Mouse (Mus musculus) thymus, adult 2 months (tissue): Measurements from ENCODE around the gene Rassf8. TPM values are rescaled to one million over a fixed set of nuclear protein-coding genes. Genes with fewer than 3 reads are reported as not detected.

ENCODE experiments used
- DNase-seq: peaks from one replicate; pipeline ENCODE4 v3.0.0; 2021
- H3K27ac ChIP-seq: fragments of 200-500 bp; 2 replicates; pipeline ENCODE4 v1.5.1; 2012; ENCODE audit warnings: low read length, control low read depth; ENCODE audit not compliant: control insufficient read depth, insufficient read depth
- H3K27me3 ChIP-seq: fragments of 200-500 bp; 2 replicates; pipeline ENCODE4 v1.6.1; 2012; ENCODE audit warnings: mild to moderate bottlenecking, low read length, moderate library complexity, mixed read lengths; ENCODE audit not compliant: control insufficient read depth, insufficient read depth
- H3K36me3 ChIP-seq: fragments of 200-500 bp; 2 replicates; pipeline ENCODE4 v1.6.1; 2012; ENCODE audit warnings: mild to moderate bottlenecking, low read length, moderate library complexity; ENCODE audit not compliant: control insufficient read depth, insufficient read depth
- H3K4me1 ChIP-seq: fragments of 200-500 bp; replicated peaks from 2 replicates; pipeline ENCODE4 v1.6.1; 2012; ENCODE audit warnings: low read length; ENCODE audit not compliant: control insufficient read depth, insufficient read depth
- H3K4me3 ChIP-seq: fragments of 200-500 bp; 2 replicates; pipeline ENCODE4 v1.5.1; 2012; ENCODE audit warnings: mild to moderate bottlenecking, low read length, control low read depth, moderate library complexity; ENCODE audit not compliant: control insufficient read depth, insufficient read depth
- CTCF ChIP-seq: fragments of 200-500 bp; IDR thresholded peaks from 2 replicates; pipeline ENCODE4 v1.5.1; 2012; ENCODE audit warnings: mild to moderate bottlenecking, control low read depth, low read length, moderate library complexity, borderline replicate concordance; ENCODE audit not compliant: control insufficient read depth, poor library complexity, insufficient read depth; ENCODE audit errors: extremely low read depth
- POLR2A ChIP-seq: fragments of 200-500 bp; IDR thresholded peaks from 2 replicates; pipeline ENCODE4 v1.6.1; 2012; ENCODE audit warnings: mild to moderate bottlenecking, low read length, control low read depth, moderate library complexity; ENCODE audit not compliant: control insufficient read depth, poor library complexity, insufficient read depth; ENCODE audit errors: extremely low read depth
- WGBS: fragments of 180-500 bp; shearing (Covaris S2); methylation state at CpG from one replicate; pipeline ENCODE4 v1.1.7; 2018; 5-methylcytosine and 5-hydroxymethylcytosine counted together
- polyA plus RNA-seq: library from polyadenylated mRNA; depleted of rRNA; stranded (reverse); fragments of >200 nt; gene quantifications from 2 replicates; pipeline ENCODE4 v1.2.3, GENCODE M21; 2012

Rassf8 gene
- polyA plus RNA-seq, 1 experiment = 5.3 TPM

- TF ChIP-seq POLR2A = no peak
- no peak for TF ChIP-seq CTCF
Observed at GRCm38 (mm10) chr6:145770272-145771000, 23.9 kb downstream of the Rassf8 start.

GRCm38 (mm10) chr6:145774436-145774835 lies 27.9 kb downstream of the Rassf8 start:
- Histone ChIP-seq H3K36me3 (no peaks in the 10 kb centered on the region), H3K27ac (no peak overlapping the region), H3K27me3 (no peaks in the 10 kb centered on the region), H3K4me1 (no peaks in the 10 kb centered on the region), H3K4me3 (no peak overlapping the region)
- WGBS = 92% methylated on average over 2 of the region's 2 CpGs
- DNase-seq = no peak
- no peak for TF ChIP-seq POLR2A
- no peak for TF ChIP-seq CTCF

More at GRCm38 (mm10) chr6:145770272-145771000, 23.9 kb downstream of the Rassf8 start:
- no peaks in the 10 kb centered on the region for H3K36me3 ChIP-seq
- no peak for DNase-seq
- no peak overlapping the region for H3K27ac ChIP-seq
- no peaks in the 10 kb centered on the region for H3K27me3 ChIP-seq
- no peak overlapping the region for H3K4me3 ChIP-seq
- no peaks in the 10 kb centered on the region for H3K4me1 ChIP-seq
- 86% methylated on average over 18 of the region's 18 CpGs for WGBS

GRCm38 (mm10) chr6:145776241-145776640 lies 29.7 kb downstream of the Rassf8 start:
- DNase-seq = no peak
- WGBS = 92% methylated on average over 4 of the region's 4 CpGs
- Histone ChIP-seq H3K27ac (no peak overlapping the region), H3K27me3 (no peaks in the 10 kb centered on the region), H3K36me3 (no peaks in the 10 kb centered on the region), H3K4me3 (no peak overlapping the region), H3K4me1 (no peaks in the 10 kb centered on the region)
- TF ChIP-seq CTCF = no peak
- TF ChIP-seq POLR2A = no peak

GRCm38 (mm10) chr6:145779383-145779782 lies 32.8 kb downstream of the Rassf8 start:
- H3K4me1 ChIP-seq = no peaks in the 10 kb centered on the region
- H3K27me3 ChIP-seq = no peaks in the 10 kb centered on the region
- no peak overlapping the region for H3K4me3 ChIP-seq
- WGBS = 57% methylated on average over 6 of the region's 6 CpGs
- no peak overlapping the region for H3K27ac ChIP-seq
- no peak for DNase-seq
- TF ChIP-seq CTCF (no peak), POLR2A (no peak)
- no peaks in the 10 kb centered on the region for H3K36me3 ChIP-seq

- no peak for TF ChIP-seq POLR2A
- no peak for TF ChIP-seq CTCF
- WGBS = 93% methylated on average over 8 of the region's 8 CpGs
- no peak for DNase-seq
- H3K4me1 ChIP-seq = no peaks in the 10 kb centered on the region
- no peaks in the 10 kb centered on the region for H3K27me3 ChIP-seq
- no peaks in the 10 kb centered on the region for H3K36me3 ChIP-seq
- no peak overlapping the region for H3K4me3 ChIP-seq
- no peak overlapping the region for H3K27ac ChIP-seq
Observed at GRCm38 (mm10) chr6:145780180-145780802, 33.7 kb downstream of the Rassf8 start.

GRCm38 (mm10) chr6:145781256-145781655 lies 34.7 kb downstream of the Rassf8 start:
- no peaks in the 10 kb centered on the region for H3K36me3 ChIP-seq
- H3K27ac ChIP-seq = no peak overlapping the region
- TF ChIP-seq POLR2A = no peak
- no peak for TF ChIP-seq CTCF
- no peak for DNase-seq
- 97% methylated on average over 9 of the region's 9 CpGs for WGBS
- no peak overlapping the region for H3K4me3 ChIP-seq
- no peaks in the 10 kb centered on the region for H3K4me1 ChIP-seq
- H3K27me3 ChIP-seq = no peaks in the 10 kb centered on the region

GRCm38 (mm10) chr6:145781966-145782365 lies 35.4 kb downstream of the Rassf8 start:
- Histone ChIP-seq H3K27ac (no peak overlapping the region), H3K27me3 (no peaks in the 10 kb centered on the region), H3K4me3 (no peak overlapping the region), H3K4me1 (no peaks in the 10 kb centered on the region), H3K36me3 (no peaks in the 10 kb centered on the region)
- TF ChIP-seq CTCF = no peak
- TF ChIP-seq POLR2A = no peak
- 95% methylated on average over 2 of the region's 2 CpGs for WGBS
- DNase-seq = no peak
